Mouse (Mus musculus) ES-Bruce4 (cell line): ENCODE measurements around the gene Tsen2. TPM values are rescaled to one million over a fixed set of nuclear protein-coding genes. Genes with fewer than 3 reads are reported as not detected.

Source experiments
- H3K27ac ChIP-seq: 2 replicates; pipeline ENCODE4 v1.5.1; 2012; ENCODE audit warnings: low read length, inconsistent platforms; ENCODE audit not compliant: insufficient read depth
- H3K27me3 ChIP-seq: 2 replicates; pipeline ENCODE4 v1.6.1; 2012; ENCODE audit warnings: mild to moderate bottlenecking, low read length, inconsistent platforms; ENCODE audit not compliant: control insufficient read depth, poor library complexity, insufficient read depth, severe bottlenecking
- H3K36me3 ChIP-seq: 2 replicates; pipeline ENCODE4 v1.6.1; 2012; ENCODE audit warnings: inconsistent platforms, mild to moderate bottlenecking, low read length, moderate library complexity; ENCODE audit not compliant: control insufficient read depth, poor library complexity, insufficient read depth, severe bottlenecking
- H3K4me1 ChIP-seq: one replicate; pipeline ENCODE4 v1.8.1; 2011; ENCODE audit warnings: low read length; ENCODE audit not compliant: control insufficient read depth, insufficient read depth
- H3K4me3 ChIP-seq: 2 replicates; pipeline ENCODE4 v1.5.1; 2011; ENCODE audit warnings: low read depth, mild to moderate bottlenecking, low read length
- H3K9ac ChIP-seq: 2 replicates; pipeline ENCODE4 v1.6.1; 2012; ENCODE audit warnings: low read depth, mild to moderate bottlenecking, inconsistent platforms; ENCODE audit not compliant: poor library complexity, severe bottlenecking
- H3K9me3 ChIP-seq: replicated peaks from 2 replicates; pipeline ENCODE4 v1.6.1; 2012; ENCODE audit warnings: mild to moderate bottlenecking, low read length, inconsistent platforms; ENCODE audit not compliant: control insufficient read depth, poor library complexity, insufficient read depth, severe bottlenecking
- CTCF ChIP-seq: IDR thresholded peaks from one replicate; pipeline ENCODE4 v1.8.1; 2011; ENCODE audit warnings: low read depth, low read length
- EP300 ChIP-seq: IDR thresholded peaks from 2 replicates; pipeline ENCODE4 v1.6.1; 2011; ENCODE audit warnings: low read depth, low read length; ENCODE audit not compliant: insufficient read depth
- POLR2A ChIP-seq: IDR thresholded peaks from one replicate; pipeline ENCODE4 v1.8.1; 2011; ENCODE audit warnings: low read length; ENCODE audit not compliant: insufficient read depth
- polyA plus RNA-seq: library from polyadenylated mRNA; stranded (reverse); fragments of >200 nt; gene quantifications from 2 replicates; pipeline ENCODE4 v1.2.4, GENCODE M21; 2011; ENCODE audit warnings: low read depth; ENCODE audit not compliant: missing spikeins, insufficient read depth, insufficient read length

The Tsen2 gene
- polyA plus RNA-seq, 1 experiment = 28.4 TPM

- H3K36me3 ChIP-seq = no peaks in the 10 kb centered on the region
- H3K27me3 ChIP-seq = no peaks in the 10 kb centered on the region
- H3K4me3 ChIP-seq = no peak overlapping the region
- no peaks in the 10 kb centered on the region for H3K4me1 ChIP-seq
- no peak for TF ChIP-seq CTCF
- no peak for TF ChIP-seq POLR2A
- TF ChIP-seq EP300 = no peak
- H3K9ac ChIP-seq = no peak overlapping the region
- H3K9me3 ChIP-seq = no peaks in the 10 kb centered on the region
- no peak overlapping the region for H3K27ac ChIP-seq
Measured at GRCm38 (mm10) chr6:115518352-115518751, 26.1 kb upstream of the Tsen2 start.

GRCm38 (mm10) chr6:115519275-115519699 is 25.2 kb upstream of the Tsen2 start:
- Histone ChIP-seq H3K9me3 (no peaks in the 10 kb centered on the region), H3K9ac (no peak overlapping the region), H3K4me1 (no peaks in the 10 kb centered on the region), H3K27me3 (no peaks in the 10 kb centered on the region), H3K4me3 (no peak overlapping the region), H3K36me3 (no peaks in the 10 kb centered on the region), H3K27ac (no peak overlapping the region)
- TF ChIP-seq POLR2A (no peak), CTCF (no peak), EP300 (no peak)

- TF ChIP-seq EP300 (no peak), CTCF (no peak), POLR2A (no peak)
Measured at GRCm38 (mm10) chr6:115521923-115522322, 22.5 kb upstream of the Tsen2 start.

GRCm38 (mm10) chr6:115522691-115523146 is 21.7 kb upstream of the Tsen2 start:
- no peaks in the 10 kb centered on the region for H3K36me3 ChIP-seq
- H3K9me3 ChIP-seq = no peaks in the 10 kb centered on the region
- TF ChIP-seq EP300 (no peak), CTCF (no peak), POLR2A (no peak)
- H3K27ac ChIP-seq = no peak overlapping the region
- no peaks in the 10 kb centered on the region for H3K4me1 ChIP-seq
- H3K27me3 ChIP-seq = no peaks in the 10 kb centered on the region
- H3K4me3 ChIP-seq = no peak overlapping the region
- H3K9ac ChIP-seq = no peak overlapping the region

More at GRCm38 (mm10) chr6:115521923-115522322, 22.5 kb upstream of the Tsen2 start:
- Histone ChIP-seq H3K27me3 (no peaks in the 10 kb centered on the region), H3K4me3 (no peak overlapping the region), H3K4me1 (no peaks in the 10 kb centered on the region), H3K36me3 (no peaks in the 10 kb centered on the region), H3K9ac (no peak overlapping the region), H3K27ac (no peak overlapping the region), H3K9me3 (no peaks in the 10 kb centered on the region)

- Histone ChIP-seq H3K36me3 (no peaks in the 10 kb centered on the region), H3K4me3 (no peak overlapping the region), H3K9me3 (no peaks in the 10 kb centered on the region), H3K27ac (no peak overlapping the region), H3K4me1 (no peaks in the 10 kb centered on the region), H3K9ac (no peak overlapping the region), H3K27me3 (no peaks in the 10 kb centered on the region)
- TF ChIP-seq EP300 (no peak), POLR2A (no peak), CTCF (no peak)
Measured at GRCm38 (mm10) chr6:115523201-115523600, 21.3 kb upstream of the Tsen2 start.

- H3K4me1 ChIP-seq = no peaks in the 10 kb centered on the region
- no peaks in the 10 kb centered on the region for H3K36me3 ChIP-seq
- no peak for TF ChIP-seq CTCF
- TF ChIP-seq EP300 = no peak
- no peak for TF ChIP-seq POLR2A
- H3K27me3 ChIP-seq = no peaks in the 10 kb centered on the region
- no peak overlapping the region for H3K27ac ChIP-seq
- no peak overlapping the region for H3K9ac ChIP-seq
- no peak overlapping the region for H3K4me3 ChIP-seq
- no peaks in the 10 kb centered on the region for H3K9me3 ChIP-seq
Measured at GRCm38 (mm10) chr6:115524449-115524990, 19.9 kb upstream of the Tsen2 start.
